Mouse (Mus musculus): Measurements from ENCODE around the gene Raf1. TPM values are rescaled to one million over a fixed set of nuclear protein-coding genes. Genes with fewer than 3 reads are reported as not detected.
A peak's percentile ranks its signal among the peaks of the same experiment; 100 is the strongest.

The Raf1 gene
- total RNA-seq, 2 experiments from 2014 or later: 83.6 to 106 TPM

DNA sequence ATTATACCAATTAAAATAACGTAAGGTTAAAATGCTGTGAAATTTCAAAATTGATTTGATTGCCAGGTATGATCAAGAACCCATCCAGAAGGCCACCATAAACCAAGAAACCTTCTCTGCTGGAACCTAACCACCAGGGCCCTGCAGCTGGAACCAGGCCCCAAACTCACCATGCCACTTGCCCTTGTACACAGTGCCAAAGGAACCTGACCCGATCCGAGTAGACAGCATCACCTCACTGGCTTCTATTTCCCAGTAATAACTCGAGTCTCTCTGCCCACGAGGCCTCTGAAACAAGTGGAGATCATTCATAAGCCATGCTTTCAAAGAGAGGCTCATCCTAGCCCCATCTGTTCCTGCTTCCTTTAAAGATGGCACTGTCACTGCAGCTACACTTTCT, 50.3 kb downstream of the Raf1 start:
- no peak for DNase-seq (ENCODE audit: extremely low spot score in 1 of 2, low spot score in 1 of 2)

DNA sequence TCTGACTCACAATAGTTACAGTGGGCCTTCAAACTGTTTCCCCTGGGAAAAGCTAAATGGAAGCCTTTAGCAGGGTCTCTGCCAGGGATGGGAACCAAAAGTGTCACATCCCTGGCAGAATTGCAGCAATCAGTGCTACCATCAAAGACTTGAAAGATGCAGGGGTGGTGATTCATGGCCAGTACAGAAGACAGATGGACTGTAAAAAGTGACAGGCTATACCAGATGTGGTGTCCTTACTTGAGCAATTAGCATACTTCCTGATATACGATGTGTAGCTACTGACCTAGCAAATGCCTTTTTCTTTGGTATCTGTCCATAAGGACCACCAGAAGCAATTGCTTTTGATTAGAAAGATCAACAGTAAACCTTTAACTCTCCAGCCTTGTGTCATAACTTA, 55.5 kb downstream of the Raf1 start:
- no peak for DNase-seq (ENCODE audit: extremely low spot score in 1 of 2, low spot score in 1 of 2)

DNA sequence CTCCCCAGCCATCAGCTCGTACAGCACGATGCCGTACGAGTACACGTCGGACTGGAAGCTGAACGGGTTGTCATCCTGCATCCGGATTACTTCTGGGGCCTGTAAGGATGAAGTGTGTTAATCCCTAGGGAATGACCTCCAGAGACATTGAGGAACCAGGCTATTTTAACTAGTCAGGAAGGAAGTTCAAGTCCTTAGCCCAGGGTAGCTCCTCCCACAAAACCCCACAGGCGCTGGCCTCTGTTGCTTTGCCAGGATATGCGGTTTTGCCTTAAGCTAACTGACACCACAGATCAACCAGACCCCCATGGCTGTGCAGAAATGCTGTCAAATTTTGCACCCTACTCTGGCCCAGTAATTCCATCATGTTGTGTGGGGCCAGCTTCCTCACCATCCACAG, 56.6 kb downstream of the Raf1 start:
- DNase-seq (ENCODE audit: extremely low spot score in 1 of 2, low spot score in 1 of 2): no peak

DNA sequence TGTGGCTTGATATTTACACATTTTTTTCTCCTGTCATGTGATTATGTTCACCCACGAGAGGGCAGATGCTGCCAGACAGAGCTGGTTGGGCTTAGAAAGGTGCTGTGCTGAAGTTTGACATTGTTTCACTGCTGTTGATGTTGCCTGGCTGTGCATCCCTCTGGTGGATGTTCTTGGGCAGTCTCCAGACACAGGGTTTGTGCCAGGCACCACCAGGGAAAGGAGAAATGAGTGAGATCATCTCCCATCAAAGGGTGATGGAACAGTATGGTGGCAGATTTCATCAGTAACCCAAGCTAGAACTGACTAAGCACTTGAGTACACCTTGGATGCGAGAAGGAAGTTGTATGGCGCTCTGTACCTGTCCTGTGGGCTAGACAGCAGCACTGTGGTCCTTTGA, 60.5 kb downstream of the Raf1 start:
- no peak for DNase-seq (ENCODE audit: extremely low spot score in 1 of 2, low spot score in 1 of 2)

DNA sequence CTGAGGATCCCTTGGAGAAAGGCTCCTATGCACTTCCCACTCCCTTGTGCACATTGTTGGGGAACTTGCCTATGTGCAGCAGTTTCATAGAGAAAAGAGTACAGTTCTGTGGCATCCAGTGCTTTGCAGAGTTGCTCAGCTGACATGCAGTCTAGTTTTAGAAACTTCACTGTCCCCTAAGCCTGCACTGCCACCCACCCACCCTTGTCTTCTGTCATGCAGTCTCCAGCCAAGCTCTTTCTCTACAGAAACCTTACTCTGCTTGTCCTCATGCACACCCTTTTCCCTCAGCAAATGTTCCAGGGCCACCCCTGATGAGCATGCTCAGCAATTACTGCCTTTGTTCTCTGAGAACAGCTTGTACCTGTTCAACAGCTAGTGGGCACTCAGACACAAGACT, 62.6 kb downstream of the Raf1 start:
- no peak for DNase-seq (ENCODE audit: extremely low spot score in 1 of 2, low spot score in 1 of 2)

DNA sequence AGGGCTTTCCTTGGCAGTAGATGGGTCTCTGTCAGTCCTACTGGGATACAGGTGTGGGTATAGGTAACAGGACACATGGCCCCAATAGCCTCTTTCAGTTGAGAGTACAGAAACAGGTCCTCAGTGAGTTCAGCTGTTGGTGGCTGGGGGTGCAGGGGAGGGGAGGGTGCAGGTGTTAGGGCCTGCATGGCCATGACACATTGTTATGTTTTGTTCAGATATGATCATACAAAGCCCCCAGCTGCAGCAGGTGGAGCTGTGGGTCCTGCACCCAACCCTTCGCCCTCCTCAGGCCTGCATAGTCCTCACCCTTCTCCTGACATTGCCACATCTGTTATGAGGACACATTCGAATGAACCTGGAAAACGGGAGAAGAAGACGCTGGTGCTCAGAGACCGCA, 66.1 kb downstream of the Raf1 start:
- DNase-seq (ENCODE audit: extremely low spot score in 1 of 2, low spot score in 1 of 2): no peak

DNA sequence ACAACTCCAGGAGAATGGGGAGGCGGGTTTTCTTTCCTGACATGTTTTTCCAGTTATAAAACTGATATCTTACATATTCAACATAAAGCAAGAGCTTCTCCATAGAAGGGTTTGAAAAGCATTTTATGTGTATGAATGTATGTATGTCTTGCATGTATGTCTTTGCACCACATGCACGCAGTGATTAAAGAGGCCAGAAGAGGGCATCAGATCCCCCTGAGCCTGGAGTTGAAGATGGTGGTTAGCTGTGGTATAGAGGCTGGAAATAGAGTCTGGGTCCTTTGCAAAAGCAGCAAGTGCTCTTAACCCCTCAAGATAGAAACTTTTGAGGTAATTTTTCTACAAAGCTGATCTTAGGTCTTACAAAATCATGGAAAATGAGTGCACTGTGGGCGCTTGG, 67.3 kb downstream of the Raf1 start:
- no peak for DNase-seq (ENCODE audit: extremely low spot score in 1 of 2, low spot score in 1 of 2)

DNA sequence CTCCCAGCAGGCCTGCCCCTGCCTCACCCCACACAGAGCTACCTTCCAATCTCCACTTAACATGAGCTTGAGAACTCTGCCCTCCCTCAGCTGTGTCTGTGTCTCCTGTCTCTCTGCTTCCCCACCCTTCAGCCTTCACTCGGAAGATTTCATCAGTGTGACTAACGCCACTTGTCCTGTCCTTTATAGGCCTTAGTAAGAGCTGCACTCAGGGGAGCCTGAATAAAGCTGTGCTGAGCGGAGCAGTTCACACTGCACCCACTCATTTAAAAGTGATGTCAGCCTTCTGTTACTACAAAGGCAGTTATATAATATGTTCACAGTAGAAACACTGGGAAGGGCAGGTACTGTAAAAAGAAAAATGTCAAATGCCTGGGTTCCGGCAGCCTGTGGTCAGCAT, 69.0 kb downstream of the Raf1 start:
- no peak for DNase-seq (ENCODE audit: extremely low spot score in 1 of 2, low spot score in 1 of 2)

DNA sequence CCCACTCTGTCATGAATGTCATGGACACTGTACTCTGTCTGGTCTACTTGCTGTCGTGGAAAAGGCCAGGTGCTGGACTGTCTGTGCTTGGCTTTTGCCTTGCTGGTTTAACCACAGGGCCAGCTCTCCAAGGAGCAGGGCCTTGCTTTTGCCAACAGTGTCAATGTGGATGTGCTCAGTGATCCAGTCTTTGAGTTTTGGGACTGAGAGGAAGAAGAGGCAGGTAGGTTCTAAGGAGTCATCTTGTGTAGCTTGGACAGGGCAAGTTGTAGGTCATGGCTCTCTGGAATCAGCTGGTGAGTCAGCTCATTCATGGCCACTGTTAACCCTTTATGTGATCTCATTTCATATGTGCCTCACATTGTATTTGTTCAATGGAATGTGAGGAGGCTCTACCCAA, 70.0 kb downstream of the Raf1 start:
- DNase-seq (ENCODE audit: extremely low spot score in 1 of 2, low spot score in 1 of 2): no peak

DNA sequence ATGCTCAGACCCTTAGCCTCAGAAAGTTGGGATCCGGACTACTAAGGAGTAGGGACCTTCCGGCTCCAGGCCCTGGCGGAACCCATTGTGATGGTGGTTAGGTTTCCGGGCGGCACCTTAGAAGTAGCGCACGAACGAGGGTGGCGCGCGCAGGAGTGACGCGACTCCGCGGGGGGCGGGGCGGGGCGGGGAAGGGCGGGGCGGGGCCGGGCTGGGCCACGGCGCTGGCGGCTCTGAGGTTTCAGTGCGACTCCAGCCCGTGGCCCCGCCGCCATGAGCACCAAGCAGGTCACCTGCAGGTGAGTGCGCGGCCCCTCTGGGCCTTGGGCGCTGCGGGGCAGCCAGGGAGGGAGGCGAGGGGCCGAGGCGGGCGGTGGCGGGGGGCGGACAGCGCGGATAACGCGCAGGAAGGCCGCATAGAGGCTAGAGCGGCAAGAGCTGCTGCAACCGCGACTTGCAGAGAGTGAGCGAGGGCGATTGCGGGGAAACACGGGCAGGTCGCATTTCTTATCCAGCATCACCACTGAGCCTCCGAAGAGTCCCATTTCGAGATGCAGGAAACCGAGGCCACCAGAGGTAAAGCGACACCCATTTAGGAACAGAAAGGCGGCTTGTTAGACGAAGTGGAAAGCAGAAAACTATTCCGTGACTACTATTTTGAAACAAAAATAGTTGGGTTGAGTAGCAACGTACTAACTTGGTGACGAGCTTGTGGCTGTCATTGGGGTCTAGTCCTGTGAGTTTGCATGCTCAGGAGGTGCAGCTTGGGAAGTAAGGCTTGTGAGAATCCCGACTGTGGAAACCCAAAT, 74.5 kb downstream of the Raf1 start, which contains the start of gene Mkrn2:
Gene Mkrn2 (plus strand): TSS at position 188 of the 809 bp plus-strand sequence.
- DNase-seq (ENCODE audit: extremely low spot score in 1 of 2, low spot score in 1 of 2): peak; percentile 78 to 86

DNA sequence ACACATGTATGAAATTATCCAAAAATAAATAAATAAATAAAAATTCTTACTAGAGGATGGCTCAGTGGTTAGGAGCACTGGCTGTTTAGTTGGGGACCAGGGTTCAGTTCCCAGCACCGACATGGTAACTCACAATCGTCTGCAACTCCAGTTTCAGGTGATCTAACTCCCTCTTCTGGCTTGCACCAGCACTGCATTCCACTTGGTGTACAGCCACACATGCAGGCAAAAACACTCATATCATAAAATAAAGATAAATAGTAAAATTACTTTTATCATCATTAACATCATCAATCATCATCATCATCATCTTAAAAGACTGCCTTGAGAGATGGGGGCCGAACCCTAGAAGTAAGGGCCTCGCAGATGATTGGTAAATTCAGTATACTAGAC, 75.1 kb downstream of the Raf1 start:
- no peak for DNase-seq (ENCODE audit: extremely low spot score in 1 of 2, low spot score in 1 of 2)

DNA sequence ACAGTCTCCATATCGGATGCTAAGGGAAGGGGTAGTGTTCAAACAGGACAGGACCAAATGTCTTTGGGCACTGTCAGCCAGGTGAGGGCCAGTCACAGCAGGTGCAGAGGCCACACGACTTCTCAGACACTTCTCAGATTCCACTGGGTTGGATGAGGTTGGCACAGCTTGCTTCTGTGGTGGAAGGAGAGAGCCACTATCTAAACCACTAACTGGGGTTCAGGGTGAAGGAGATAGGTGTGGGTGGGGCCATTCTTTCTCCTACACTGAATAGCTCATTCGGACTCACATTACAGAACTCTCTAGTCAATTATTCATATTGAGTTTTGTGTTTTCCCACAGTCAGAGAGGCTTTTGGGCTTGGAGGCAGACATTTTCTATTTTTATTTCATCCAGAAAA, 80.8 kb downstream of the Raf1 start:
- no peak for DNase-seq (ENCODE audit: extremely low spot score in 1 of 2, low spot score in 1 of 2)

DNA sequence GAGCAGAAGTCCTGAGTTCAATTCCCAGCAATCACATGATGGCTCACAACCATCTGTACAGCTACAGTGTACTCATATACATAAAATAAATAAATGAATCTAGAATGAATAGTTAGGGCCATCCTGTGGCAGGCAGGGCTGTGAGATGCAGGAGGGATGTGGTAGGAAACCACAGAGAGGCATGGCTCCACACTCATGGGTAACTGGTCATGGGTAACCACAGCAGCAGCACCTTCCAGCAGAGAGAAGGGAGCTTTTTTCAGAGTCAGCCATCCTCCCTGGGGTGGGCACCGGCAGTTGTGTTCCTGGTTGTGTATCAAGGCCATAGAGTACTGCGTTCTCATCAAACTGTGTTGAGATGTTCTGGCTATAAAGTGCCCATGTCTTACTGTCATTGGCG, 82.0 kb downstream of the Raf1 start:
- no peak for DNase-seq (ENCODE audit: extremely low spot score in 1 of 2, low spot score in 1 of 2)

DNA sequence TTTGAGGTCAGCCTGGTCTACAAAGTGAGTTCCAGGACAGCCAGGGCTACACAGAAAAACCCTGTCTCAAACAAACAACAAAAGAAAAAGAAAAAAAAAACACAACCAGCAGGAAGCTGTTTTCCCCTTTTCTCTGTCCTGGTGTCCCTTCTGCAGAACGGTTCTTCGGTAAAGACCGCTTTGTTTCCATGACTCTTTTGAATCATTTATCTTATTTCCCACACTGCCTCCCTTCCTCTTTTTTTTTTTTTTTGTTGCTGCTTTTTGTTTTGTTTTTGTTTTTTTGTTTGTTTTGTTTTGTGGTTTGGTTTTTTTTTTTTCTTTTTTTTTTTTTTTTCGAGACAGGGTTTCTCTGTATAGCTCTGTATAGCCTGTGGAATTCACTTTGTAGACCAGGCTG, 83.2 kb downstream of the Raf1 start:
- DNase-seq (ENCODE audit: extremely low spot score in 1 of 2, low spot score in 1 of 2): no peak

DNA sequence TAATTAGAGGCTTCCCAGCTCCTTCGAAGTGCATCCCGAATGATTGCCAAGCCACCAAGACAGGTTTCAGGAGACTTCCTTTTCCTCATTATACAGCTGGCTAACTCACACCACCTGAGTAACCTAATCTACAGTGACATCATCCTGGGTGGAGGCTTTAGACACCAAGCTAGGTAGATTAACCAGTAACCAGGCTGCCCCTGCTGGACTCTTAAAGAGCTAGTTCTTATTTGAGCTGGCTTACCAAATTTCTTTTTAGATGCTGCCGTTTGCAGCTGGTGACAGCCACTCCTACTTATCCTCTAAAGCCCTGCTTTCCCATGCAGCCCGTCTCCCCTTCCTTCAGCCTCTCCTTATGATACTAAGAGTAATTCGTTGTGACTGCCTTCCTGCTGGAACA, 84.0 kb downstream of the Raf1 start, which contains the start of gene Mkrn2os:
Gene Mkrn2os (minus strand): TSS at position 119 of the 400 bp plus-strand sequence.
- DNase-seq (ENCODE audit: extremely low spot score in 1 of 2, low spot score in 1 of 2): no peak

DNA sequence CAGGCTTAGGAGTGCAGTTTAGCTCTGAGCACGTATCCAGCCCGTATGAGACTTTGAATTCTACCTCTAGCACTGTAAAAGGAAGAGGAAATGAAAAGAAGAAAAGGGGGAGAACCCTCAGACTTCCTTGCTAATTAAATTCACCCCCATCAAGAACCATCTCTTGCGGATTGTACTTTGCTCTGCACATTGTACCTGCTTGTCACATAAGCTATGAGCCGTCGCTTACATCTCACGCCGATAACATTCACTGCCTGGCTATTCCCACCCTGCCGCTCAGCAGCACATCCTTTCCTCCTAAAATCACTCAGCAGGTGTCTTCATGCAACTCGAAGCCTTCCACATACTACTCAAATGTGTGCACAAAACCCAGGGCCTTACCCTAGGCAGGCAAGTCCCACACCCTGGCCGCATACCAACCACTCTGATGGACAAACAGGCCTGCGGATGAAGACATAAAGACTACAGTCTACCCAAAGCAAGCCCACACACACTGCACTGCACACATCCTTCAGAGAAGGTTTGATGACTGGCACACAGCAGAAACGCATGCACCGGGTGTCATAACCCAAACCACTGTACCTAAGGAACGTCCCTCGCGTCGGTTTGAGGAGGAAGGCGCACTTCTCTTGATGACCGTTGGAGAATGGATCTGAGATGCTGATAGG, 84.6 kb downstream of the Raf1 start:
- DNase-seq (ENCODE audit: extremely low spot score in 1 of 2, low spot score in 1 of 2): no peak

DNA sequence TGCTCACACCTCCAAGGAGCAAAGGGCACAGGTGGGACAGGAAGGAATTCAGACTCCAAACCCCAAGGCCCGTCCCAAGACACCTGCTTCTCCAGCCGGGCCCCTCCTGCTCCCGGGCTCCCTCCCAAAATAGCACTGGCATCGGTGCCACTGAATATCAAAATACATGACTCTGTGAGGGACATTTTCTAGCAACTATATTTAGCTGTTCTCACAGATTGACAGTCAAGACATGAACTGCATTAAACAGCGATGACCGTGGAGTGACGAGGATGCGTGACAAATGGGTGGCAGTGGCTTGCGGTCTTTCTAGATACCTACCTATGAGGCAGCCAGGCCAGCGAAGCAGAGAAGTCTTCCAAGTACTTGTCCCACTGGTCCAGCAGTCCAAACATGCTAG, 90.1 kb downstream of the Raf1 start:
- DNase-seq (ENCODE audit: extremely low spot score in 1 of 2, low spot score in 1 of 2): no peak

DNA sequence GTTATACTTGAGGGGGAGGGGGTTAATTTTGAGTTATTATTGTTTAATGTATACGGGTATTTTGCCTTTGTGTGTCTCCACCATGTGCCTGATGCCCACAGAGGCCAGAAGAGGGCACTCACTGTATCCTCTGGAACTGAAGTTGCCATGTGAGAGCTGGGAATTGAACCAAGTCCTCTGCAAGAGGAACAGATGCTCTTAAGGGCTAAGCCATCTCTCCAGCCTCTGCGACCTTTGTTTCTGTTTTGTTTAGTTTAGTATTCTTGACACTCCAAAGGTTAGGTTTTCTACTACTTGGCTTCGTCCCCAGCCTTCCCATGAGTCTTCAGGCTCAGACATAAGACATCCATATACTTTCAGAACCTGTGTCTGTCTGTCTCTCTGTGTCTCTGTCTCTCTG, 92.3 kb downstream of the Raf1 start:
- no peak for DNase-seq (ENCODE audit: extremely low spot score in 1 of 2, low spot score in 1 of 2)

DNA sequence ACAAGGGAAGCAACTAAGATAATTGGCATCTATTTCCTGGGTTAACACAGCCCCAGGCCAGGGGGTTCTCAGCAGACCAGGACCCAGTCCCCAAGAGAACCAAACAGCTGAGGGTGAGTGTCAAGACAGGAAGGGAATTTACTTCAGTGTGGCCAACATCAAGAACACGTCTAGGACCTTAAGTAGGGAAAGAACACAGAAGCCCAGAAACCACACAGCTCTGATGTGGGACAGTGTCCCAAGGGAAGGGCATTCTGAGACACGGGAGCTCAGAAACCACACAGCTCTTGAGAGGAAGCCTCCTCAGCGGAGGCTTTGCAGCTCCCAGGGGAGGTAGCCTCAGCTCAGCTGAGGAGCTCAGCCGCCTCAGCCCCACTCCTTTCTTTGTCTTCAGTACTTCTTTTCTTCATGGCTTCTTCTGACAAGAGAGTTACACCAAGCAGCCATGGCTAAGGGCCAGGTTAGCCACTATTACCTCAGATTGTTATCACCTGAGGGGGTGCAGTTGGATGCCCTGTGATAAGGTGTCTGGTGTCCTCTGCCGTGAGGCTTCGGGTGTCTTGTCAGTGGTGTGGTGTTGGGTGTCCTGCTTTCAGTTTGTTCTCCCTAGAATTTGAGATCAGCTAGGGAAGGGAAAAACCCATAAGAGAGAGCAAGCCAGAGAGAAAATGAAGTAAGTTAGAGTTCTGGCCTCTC, 92.9 kb downstream of the Raf1 start:
- DNase-seq (ENCODE audit: extremely low spot score in 1 of 2, low spot score in 1 of 2): no peak

DNA sequence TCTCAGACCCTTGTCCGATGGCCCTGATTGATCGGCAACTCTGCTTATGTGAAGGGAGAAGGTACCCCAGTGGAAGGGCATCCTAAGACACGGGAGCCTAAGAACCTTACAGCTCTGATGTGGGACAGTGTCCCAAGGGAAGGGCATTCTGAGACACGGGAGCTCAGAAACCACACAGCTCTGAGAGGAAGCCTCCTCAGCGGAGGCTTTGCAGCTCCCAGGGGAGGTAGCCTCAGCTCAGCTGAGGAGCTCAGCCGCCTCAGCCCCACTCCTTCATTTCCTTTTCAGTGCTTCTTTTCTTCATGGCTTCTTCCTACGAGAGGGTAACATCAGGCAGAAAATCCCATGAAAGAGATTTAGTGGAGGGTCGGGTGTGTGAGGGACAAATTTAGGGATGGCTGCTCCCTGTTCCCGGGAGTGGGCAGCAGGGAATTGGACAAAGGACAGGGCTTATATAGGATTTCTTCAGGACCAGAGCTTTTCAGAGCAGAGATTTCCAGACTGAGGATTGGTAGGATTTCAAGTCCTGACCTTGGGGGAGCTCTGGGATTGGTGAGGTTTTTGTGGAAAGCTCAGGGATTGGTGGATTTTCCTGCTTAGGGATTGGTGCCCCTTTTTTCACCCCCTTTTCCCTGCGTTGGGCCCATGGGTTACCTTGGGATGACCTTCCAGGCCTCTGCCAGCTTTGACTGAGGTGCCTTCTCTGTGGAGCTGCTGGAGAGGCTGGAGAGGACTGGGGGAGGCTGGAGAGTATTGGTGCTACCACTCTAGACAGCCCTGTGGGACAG, 93.9 kb downstream of the Raf1 start:
- no peak for DNase-seq (ENCODE audit: extremely low spot score in 1 of 2, low spot score in 1 of 2)

DNA sequence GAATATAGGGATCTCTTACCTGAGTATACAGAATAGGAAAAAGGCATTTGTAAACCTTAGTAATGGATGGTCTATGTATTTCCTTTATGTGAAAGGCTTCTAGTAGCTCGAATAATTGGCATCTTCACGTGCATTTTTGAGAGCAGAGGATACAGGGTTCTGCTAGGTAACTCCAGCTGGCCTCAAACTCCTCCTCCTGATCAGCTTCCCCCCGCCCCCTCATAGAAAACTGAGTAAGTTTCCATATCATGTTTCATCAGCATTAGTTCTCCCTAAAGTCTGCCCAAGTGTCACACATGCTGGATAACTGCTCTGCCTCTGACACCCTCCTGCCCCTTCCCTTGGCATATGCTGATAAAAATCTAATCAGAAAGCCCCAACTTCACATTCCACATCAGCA, 95.6 kb downstream of the Raf1 start:
- DNase-seq (ENCODE audit: extremely low spot score in 1 of 2, low spot score in 1 of 2): no peak
